Mouse (Mus musculus): Measurements from ENCODE around the gene Hes5.

Hes5 gene

GRCm38 (mm10) chr4:154964581-154965235 is 4.0 kb downstream of the Hes5 start:
- DNase-seq (ENCODE audit: low spot score) = peak; percentile 59

GRCm38 (mm10) chr4:154965856-154966255 is 5.1 kb downstream of the Hes5 start:
- DNase-seq (ENCODE audit: low spot score) = no peak

GRCm38 (mm10) chr4:154967173-154967572 is 6.5 kb downstream of the Hes5 start:
- peak; percentile 52 for DNase-seq (ENCODE audit: low spot score)

- no peak for DNase-seq (ENCODE audit: low spot score)
Measured at GRCm38 (mm10) chr4:154972546-154972945, 11.8 kb downstream of the Hes5 start.

GRCm38 (mm10) chr4:154974163-154974611 is 13.5 kb downstream of the Hes5 start:
- DNase-seq (ENCODE audit: low spot score) = no peak

GRCm38 (mm10) chr4:154980110-154980509 is 19.4 kb downstream of the Hes5 start:
- peak; percentile 16 for DNase-seq (ENCODE audit: low spot score)

GRCm38 (mm10) chr4:154981076-154981475 is 20.4 kb downstream of the Hes5 start:
- no peak for DNase-seq (ENCODE audit: low spot score)

- peak; percentile 71 for DNase-seq (ENCODE audit: low spot score)
Measured at GRCm38 (mm10) chr4:154981530-154981929, 20.8 kb downstream of the Hes5 start.

- DNase-seq (ENCODE audit: low spot score) = no peak
Measured at GRCm38 (mm10) chr4:154982247-154983120, 21.8 kb downstream of the Hes5 start.

GRCm38 (mm10) chr4:154983767-154984166 is 23.0 kb downstream of the Hes5 start:
- no peak for DNase-seq (ENCODE audit: low spot score)

GRCm38 (mm10) chr4:154985151-154985777 is 24.5 kb downstream of the Hes5 start:
- DNase-seq (ENCODE audit: low spot score) = no peak

- DNase-seq (ENCODE audit: low spot score) = peak; percentile 54
Measured at GRCm38 (mm10) chr4:154986096-154986495, 25.4 kb downstream of the Hes5 start.

- DNase-seq (ENCODE audit: low spot score) = no peak
Measured at GRCm38 (mm10) chr4:154986750-154987149, 26.0 kb downstream of the Hes5 start.

GRCm38 (mm10) chr4:154994876-154995275 is 34.2 kb downstream of the Hes5 start:
- no peak for DNase-seq (ENCODE audit: low spot score)

- DNase-seq (ENCODE audit: low spot score) = no peak
Measured at GRCm38 (mm10) chr4:154996572-154997154, 35.9 kb downstream of the Hes5 start.

- no peak for DNase-seq (ENCODE audit: low spot score)
Measured at GRCm38 (mm10) chr4:154999379-154999778, 38.7 kb downstream of the Hes5 start.

- no peak for DNase-seq (ENCODE audit: low spot score)
Measured at GRCm38 (mm10) chr4:155005278-155005677, 44.6 kb downstream of the Hes5 start.

- no peak for DNase-seq (ENCODE audit: low spot score)
Measured at GRCm38 (mm10) chr4:155006296-155006695, 45.6 kb downstream of the Hes5 start.

GRCm38 (mm10) chr4:155007641-155008040 is 46.9 kb downstream of the Hes5 start:
- no peak for DNase-seq (ENCODE audit: low spot score)

- DNase-seq (ENCODE audit: low spot score) = no peak
Measured at GRCm38 (mm10) chr4:155008075-155008474, 47.4 kb downstream of the Hes5 start.

GRCm38 (mm10) chr4:155009216-155009615 is 48.5 kb downstream of the Hes5 start:
- DNase-seq (ENCODE audit: low spot score) = no peak

GRCm38 (mm10) chr4:155010870-155011269 is 50.1 kb downstream of the Hes5 start:
- no peak for DNase-seq (ENCODE audit: low spot score)

Data from T-cell, adult 2 months (primary cell).